Mouse (Mus musculus): ENCODE results near the gene Baz2b.

- no peak for TF ChIP-seq CTCF (IDR thresholded peaks at IDR 0.05; ENCODE audit: low read depth)
- no peak for TF ChIP-seq EP300 (IDR thresholded peaks at IDR 0.05; ENCODE audit: low read depth)
Measured at GRCm38 (mm10) chr2:60173595-60173994, 36.0 kb downstream of the Baz2b start.

All from liver, postnatal 0 days (tissue).